Mouse (Mus musculus) stomach, postnatal 0 days (tissue): ENCODE data around the gene Col9a3.

ENCODE experiments used
- CTCF ChIP-seq: IDR thresholded peaks from 2 replicates; pipeline ENCODE4 v1.5.1; 2016; ENCODE audit warnings: antibody characterized with exemption, low read depth, mild to moderate bottlenecking, moderate library complexity
- EP300 ChIP-seq: optimal IDR thresholded peaks from 2 replicates; pipeline ENCODE3; 2016; ENCODE audit warnings: antibody characterized with exemption

GRCm38 (mm10) chr2:180657394-180658013 lies 59.9 kb downstream of the Col9a3 start:
- TF ChIP-seq CTCF (peak; percentile 89), EP300 (no peak)
